Mouse (Mus musculus): ENCODE data around the gene Mip.

- TF ChIP-seq POLR2A (IDR thresholded peaks at IDR 0.05; ENCODE audit: control insufficient read depth, extremely low read depth, insufficient read depth, low read length, poor library complexity) (no peak), CTCF (IDR thresholded peaks at IDR 0.05; ENCODE audit: borderline replicate concordance, control insufficient read depth, extremely low read depth, insufficient read depth, low read length, poor library complexity) (no peak)
These were observed 13.5 kb upstream of the Mip start for GRCm38 (mm10) chr10:128212148-128212547.
